Mouse (Mus musculus) CH12.LX (cell line): ENCODE measurements around the gene Srrm3. TPM values are rescaled to one million over a fixed set of nuclear protein-coding genes. Genes with fewer than 3 reads are reported as not detected.

Experiments
- DNase-seq: peaks from one replicate; pipeline ENCODE4 v3.0.0-alpha.2; 2013; ENCODE audit errors: extremely low read depth
- H3K27ac ChIP-seq: 2 replicates; pipeline ENCODE4 v1.5.1; 2012; ENCODE audit warnings: low read depth, mild to moderate bottlenecking, control low read depth, moderate library complexity; ENCODE audit not compliant: insufficient read depth
- H3K27me3 ChIP-seq: replicated peaks from 2 replicates; pipeline ENCODE3; 2012; ENCODE audit warnings: inconsistent platforms
- H3K36me3 ChIP-seq, 2 experiments: replicated peaks in 1 of 2; 2 replicates each; pipeline versions ENCODE3 to v1.6.1; 2012; ENCODE audit warnings: inconsistent platforms in 1 of 2, low read length in 1 of 2, mild to moderate bottlenecking in 1 of 2, mixed read lengths in 1 of 2, moderate library complexity in 1 of 2; ENCODE audit not compliant: control insufficient read depth in 1 of 2, insufficient read depth in 1 of 2
- H3K4me1 ChIP-seq, 2 experiments: 2 replicates each; pipeline ENCODE4 v1.6.1; 2012; ENCODE audit warnings: inconsistent platforms in 1 of 2, moderate library complexity in 1 of 2; ENCODE audit not compliant: insufficient read depth in 2 of 2, control insufficient read depth in 1 of 2
- H3K4me2 ChIP-seq: 2 replicates; pipeline ENCODE4 v1.6.1; 2012; ENCODE audit warnings: low read depth, mild to moderate bottlenecking, control low read depth; ENCODE audit not compliant: poor library complexity, insufficient read depth, severe bottlenecking
- H3K4me3 ChIP-seq, 3 experiments: fragments of 150-350 bp in 1 of 3; sonication (generic) in 1 of 3; replicated peaks in 1 of 3; 2 replicates each; pipeline versions ENCODE3 to v1.5.1; 2011 to 2012; ENCODE audit warnings: low read depth in 2 of 3, low read length in 2 of 3, mild to moderate bottlenecking in 2 of 3, moderate library complexity in 2 of 3, control low read depth in 1 of 3, improper control_type of control experiment in 1 of 3, inconsistent platforms in 1 of 3, mixed read lengths in 1 of 3; ENCODE audit not compliant: poor library complexity in 1 of 3
- H3K79me2 ChIP-seq: replicated peaks from 2 replicates; pipeline ENCODE4 v1.6.1; 2012; ENCODE audit warnings: mild to moderate bottlenecking, moderate library complexity; ENCODE audit not compliant: control insufficient read depth, poor library complexity, insufficient read depth, severe bottlenecking; ENCODE audit errors: extremely low read depth
- H3K9ac ChIP-seq: 2 replicates; pipeline ENCODE4 v1.6.1; 2012; ENCODE audit warnings: low read depth, mild to moderate bottlenecking, control low read depth, moderate library complexity; ENCODE audit not compliant: insufficient read depth
- H3K9me3 ChIP-seq: replicated peaks from 2 replicates; pipeline ENCODE3; 2012; ENCODE audit warnings: low read length, inconsistent platforms, mixed read lengths
- BHLHE40 ChIP-seq: IDR thresholded peaks from 2 replicates; pipeline ENCODE4 v1.6.1; 2011; ENCODE audit warnings: mild to moderate bottlenecking, low read depth, low read length, improper control_type of control experiment
- CHD1 ChIP-seq: IDR thresholded peaks from 2 replicates; pipeline ENCODE4 v1.6.1; 2012; ENCODE audit warnings: low read depth, low read length, improper control_type of control experiment, inconsistent platforms
- CTCF ChIP-seq, 2 experiments: IDR thresholded peaks in 1 of 2; conservative IDR thresholded peaks in 1 of 2; 2 replicates each; pipeline ENCODE4 v1.5.1; 2011 to 2012; ENCODE audit warnings: low read depth in 2 of 2, low read length in 2 of 2, improper control_type of control experiment in 1 of 2, inconsistent platforms in 1 of 2, mild to moderate bottlenecking in 1 of 2, moderate library complexity in 1 of 2
- ELF1 ChIP-seq: IDR thresholded peaks from 2 replicates; pipeline ENCODE4 v1.6.1; 2014; ENCODE audit warnings: low read depth, mild to moderate bottlenecking, inconsistent platforms, low read length, improper control_type of control experiment
- EP300 ChIP-seq: IDR thresholded peaks from 2 replicates; pipeline ENCODE4 v1.6.1; 2011; ENCODE audit warnings: low read length, improper control_type of control experiment
- HCFC1 ChIP-seq: IDR thresholded peaks from 2 replicates; pipeline ENCODE4 v1.6.1; 2012; ENCODE audit warnings: low read depth, mild to moderate bottlenecking, inconsistent platforms, low read length, improper control_type of control experiment
- IRF4 ChIP-seq: IDR thresholded peaks from 2 replicates; pipeline ENCODE4 v1.6.1; 2014; ENCODE audit warnings: low read depth, mild to moderate bottlenecking, inconsistent platforms, low read length, improper control_type of control experiment
- JUN ChIP-seq: IDR thresholded peaks from 2 replicates; pipeline ENCODE4 v1.6.1; 2011; ENCODE audit warnings: low read depth, mild to moderate bottlenecking, low read length, improper control_type of control experiment, moderate library complexity; ENCODE audit not compliant: insufficient read depth
- MAX ChIP-seq: IDR thresholded peaks from 2 replicates; pipeline ENCODE4 v1.6.1; 2011; ENCODE audit warnings: low read length, improper control_type of control experiment
- MEF2A ChIP-seq: IDR thresholded peaks from 2 replicates; pipeline ENCODE4 v1.6.1; 2014; ENCODE audit warnings: low read depth, mild to moderate bottlenecking, inconsistent platforms, low read length, improper control_type of control experiment, borderline replicate concordance
- MYC ChIP-seq: IDR thresholded peaks from 2 replicates; pipeline ENCODE4 v1.6.1; 2011; ENCODE audit warnings: low read depth, mild to moderate bottlenecking, improper control_type of control experiment, low read length
- NELFE ChIP-seq: IDR thresholded peaks from 2 replicates; pipeline ENCODE4 v1.6.1; 2011; ENCODE audit warnings: low read depth, low read length, improper control_type of control experiment
- NRF1 ChIP-seq: IDR thresholded peaks from 2 replicates; pipeline ENCODE4 v1.6.1; 2014; ENCODE audit warnings: low read depth, mild to moderate bottlenecking, inconsistent platforms, low read length, improper control_type of control experiment, moderate library complexity
- PAX5 ChIP-seq: IDR thresholded peaks from 2 replicates; pipeline ENCODE4 v1.6.1; 2012; ENCODE audit warnings: low read length, inconsistent platforms, mixed read lengths
- POLR2AphosphoS2 ChIP-seq: IDR thresholded peaks from 2 replicates; pipeline ENCODE4 v1.6.1; 2011; ENCODE audit warnings: low read depth, low read length, improper control_type of control experiment
- RAD21 ChIP-seq: IDR thresholded peaks from 2 replicates; pipeline ENCODE4 v1.6.1; 2011; ENCODE audit warnings: low read depth, mild to moderate bottlenecking, low read length, improper control_type of control experiment, moderate library complexity
- RCOR1 ChIP-seq: conservative IDR thresholded peaks from 2 replicates; pipeline ENCODE4 v1.6.1; 2012; ENCODE audit warnings: low read depth, mild to moderate bottlenecking, inconsistent platforms, low read length, improper control_type of control experiment
- SIN3A ChIP-seq: IDR thresholded peaks from 2 replicates; pipeline ENCODE4 v1.6.1; 2012; ENCODE audit warnings: low read length, improper control_type of control experiment, inconsistent platforms
- SMC3 ChIP-seq: IDR thresholded peaks from 2 replicates; pipeline ENCODE4 v1.6.1; 2011; ENCODE audit warnings: low read depth, low read length, improper control_type of control experiment
- TBP ChIP-seq: conservative IDR thresholded peaks from 2 replicates; pipeline ENCODE4 v1.6.1; 2011; ENCODE audit warnings: low read depth, low read length, improper control_type of control experiment
- TCF12 ChIP-seq: IDR thresholded peaks from 2 replicates; pipeline ENCODE4 v1.6.1; 2014; ENCODE audit warnings: low read depth, mild to moderate bottlenecking, inconsistent platforms, low read length, improper control_type of control experiment
- UBTF ChIP-seq: IDR thresholded peaks from 2 replicates; pipeline ENCODE4 v1.6.1; 2012; ENCODE audit warnings: low read depth, mild to moderate bottlenecking, inconsistent platforms, low read length, improper control_type of control experiment, moderate library complexity
- USF1 ChIP-seq: IDR thresholded peaks from 2 replicates; pipeline ENCODE4 v1.6.1; 2014; ENCODE audit warnings: low read depth, mild to moderate bottlenecking, inconsistent platforms, low read length, improper control_type of control experiment
- USF2 ChIP-seq: conservative IDR thresholded peaks from 2 replicates; pipeline ENCODE4 v1.6.1; 2011; ENCODE audit warnings: low read depth, low read length, improper control_type of control experiment
- ZC3H11A ChIP-seq: IDR thresholded peaks from 2 replicates; pipeline ENCODE4 v1.6.1; 2012; ENCODE audit warnings: low read depth, mild to moderate bottlenecking, inconsistent platforms, low read length, improper control_type of control experiment
- ZMIZ1 ChIP-seq: IDR thresholded peaks from 2 replicates; pipeline ENCODE4 v1.6.1; 2012; ENCODE audit warnings: low read depth, mild to moderate bottlenecking, inconsistent platforms, low read length, improper control_type of control experiment
- dilution Hi-C: fragments of 300-500 bp; cut with MboI; formaldehyde crosslinking; loops from 2 replicates; pipeline ENCODE4 v1.14.3; 2020; ENCODE audit warnings: low sequenced_read_pairs; ENCODE audit not compliant: extremely low pct_unique_long_range_greater_than_20kb, extremely low pct_ligation_motif_present
- in situ Hi-C: fragments of 300-500 bp; cut with MboI; formaldehyde crosslinking; loops from 3 replicates; pipeline ENCODE4 v1.14.3; 2019; ENCODE audit warnings: low sequenced_read_pairs, low pct_ligation_motif_present, low pct_unique_long_range_greater_than_20kb, mixed read lengths
- polyA plus RNA-seq: library from polyadenylated mRNA; unstranded; fragments of >175 nt; gene quantifications from 2 replicates; pipeline ENCODE4 v1.2.1, GENCODE M21; 2012; ENCODE audit warnings: low read depth; ENCODE audit not compliant: insufficient read length
- total RNA-seq, 2 experiments: library from RNA; depleted of rRNA; stranded (reverse); fragments of 300-350 nt in 1 of 2; fragments of >200 nt in 1 of 2; gene quantifications; 2 replicates each; pipeline ENCODE4 v1.2.3; 2012 to 2014

The Srrm3 gene
- total and polyA plus RNA-seq, 3 experiments, result not detected

DNA sequence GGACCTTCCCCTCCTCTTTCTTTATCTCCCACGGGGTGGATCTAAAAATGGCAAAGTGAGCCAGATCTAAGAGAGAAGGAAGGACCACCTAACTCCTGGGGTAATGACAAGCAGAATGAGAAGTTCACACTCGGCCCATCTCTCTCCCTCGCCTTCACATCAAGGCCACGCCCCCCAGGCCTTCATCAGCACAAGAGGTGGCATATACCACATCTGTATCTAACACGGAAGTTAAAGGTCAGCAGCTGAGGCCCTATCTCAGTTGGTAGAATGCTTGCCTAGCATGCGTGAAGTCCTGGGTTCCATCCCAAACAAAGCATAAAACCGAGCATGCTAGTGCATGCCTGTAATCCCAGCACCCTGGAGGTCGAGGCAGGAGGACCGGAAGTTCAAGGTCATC lies 67.1 kb downstream of the Srrm3 start:
- Histone ChIP-seq H3K9ac (no peak overlapping the region), H3K27ac (no peak overlapping the region), H3K4me2 (no peak overlapping the region), H3K36me3 (no peaks in the 10 kb centered on the region), H3K4me3 (no peak overlapping the region), H3K9me3 (peaks cover 8% of the 10 kb centered on the region), H3K27me3 (no peaks in the 10 kb centered on the region), H3K79me2 (no peaks in the 10 kb centered on the region), H3K4me1 (peaks cover 2 to 41% of the 10 kb centered on the region in 2 experiments; a peak in 3 of 4 replicates)
- in situ Hi-C loops, result no loop called here
- TF ChIP-seq USF1 (no peak), HCFC1 (no peak), NELFE (no peak), ELF1 (no peak), MEF2A (no peak), POLR2AphosphoS2 (no peak), ZMIZ1 (no peak), JUN (no peak), CHD1 (no peak), IRF4 (no peak), SIN3A (no peak)
- no peak for DNase-seq
- dilution Hi-C loops, result no loop called here

DNA sequence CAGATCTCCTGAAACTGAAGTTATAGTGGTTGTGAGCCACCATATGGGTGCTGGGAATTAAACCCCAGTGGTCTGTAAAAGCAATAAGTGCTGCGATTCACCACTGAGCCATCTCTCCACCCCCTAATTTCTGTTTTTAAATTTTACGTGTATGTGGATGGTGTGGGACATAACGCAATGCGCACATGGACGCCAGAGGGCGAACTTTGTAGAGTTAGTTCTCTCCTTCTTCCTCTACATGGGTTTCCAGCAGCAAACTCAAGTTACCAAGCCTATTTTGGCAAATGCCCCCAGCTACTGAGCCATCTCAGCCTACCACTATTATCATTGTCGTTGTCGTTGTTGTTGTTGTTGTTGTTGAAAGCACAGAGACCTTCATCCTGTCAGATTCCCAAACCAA lies 70.5 kb downstream of the Srrm3 start:
- H3K36me3 ChIP-seq, result no peaks in the 10 kb centered on the region
- H3K27me3 ChIP-seq, result peaks cover 3% of the 10 kb centered on the region
- H3K4me3 ChIP-seq, result peak overlapping the region in 1 of 3 experiments; percentile 25
- H3K4me1 ChIP-seq, result peaks cover 2 to 20% of the 10 kb centered on the region in 2 experiments; a peak in 3 of 4 replicates
- H3K9me3 ChIP-seq, result no peaks in the 10 kb centered on the region
- dilution Hi-C loops, result no loop called here
- in situ Hi-C loops, result no loop called here
- no peak overlapping the region for H3K27ac ChIP-seq
- H3K9ac ChIP-seq, result peak overlapping the region; percentile 53
- DNase-seq, result peak; percentile 71
- H3K4me2 ChIP-seq, result peak overlapping the region; percentile 86
- H3K79me2 ChIP-seq, result no peaks in the 10 kb centered on the region
- no peak for TF ChIP-seq JUN
- no peak for TF ChIP-seq CHD1
- TF ChIP-seq USF2, result no peak
- no peak; the same call in none of the 2 replicates for TF ChIP-seq RAD21
- no peak for TF ChIP-seq RCOR1
- TF ChIP-seq MYC, result peak; percentile 63; the same call in 1 of the 2 replicates
- TF ChIP-seq ZC3H11A, result no peak
- TF ChIP-seq CTCF (conservative IDR thresholded peaks at IDR 0.05 in 1 of 2, IDR thresholded peaks at IDR 0.05 in 1 of 2; ENCODE audit: low read depth in 2 of 2, low read length in 2 of 2), result peak; percentile 47 to 79; a peak in 3 of 4 replicates
- no peak for TF ChIP-seq PAX5
- TF ChIP-seq ELF1, result 0 out of 2 replicates have a peak, but pooled peaks have one; percentile 18
- TF ChIP-seq TCF12, result no peak
- peak; percentile 72; the same call in 1 of the 2 replicates for TF ChIP-seq MAX
- TF ChIP-seq BHLHE40, result no peak
- TF ChIP-seq IRF4, result peak; percentile 31; the same call in 1 of the 2 replicates
- TF ChIP-seq SMC3, result peak; percentile 50
- no peak for TF ChIP-seq EP300
- TF ChIP-seq UBTF, result no peak
- no peak for TF ChIP-seq TBP
- TF ChIP-seq NELFE, result no peak
- no peak for TF ChIP-seq NRF1
